Mouse (Mus musculus): Measurements from ENCODE around the gene Dio2.

Gene Dio2

DNA sequence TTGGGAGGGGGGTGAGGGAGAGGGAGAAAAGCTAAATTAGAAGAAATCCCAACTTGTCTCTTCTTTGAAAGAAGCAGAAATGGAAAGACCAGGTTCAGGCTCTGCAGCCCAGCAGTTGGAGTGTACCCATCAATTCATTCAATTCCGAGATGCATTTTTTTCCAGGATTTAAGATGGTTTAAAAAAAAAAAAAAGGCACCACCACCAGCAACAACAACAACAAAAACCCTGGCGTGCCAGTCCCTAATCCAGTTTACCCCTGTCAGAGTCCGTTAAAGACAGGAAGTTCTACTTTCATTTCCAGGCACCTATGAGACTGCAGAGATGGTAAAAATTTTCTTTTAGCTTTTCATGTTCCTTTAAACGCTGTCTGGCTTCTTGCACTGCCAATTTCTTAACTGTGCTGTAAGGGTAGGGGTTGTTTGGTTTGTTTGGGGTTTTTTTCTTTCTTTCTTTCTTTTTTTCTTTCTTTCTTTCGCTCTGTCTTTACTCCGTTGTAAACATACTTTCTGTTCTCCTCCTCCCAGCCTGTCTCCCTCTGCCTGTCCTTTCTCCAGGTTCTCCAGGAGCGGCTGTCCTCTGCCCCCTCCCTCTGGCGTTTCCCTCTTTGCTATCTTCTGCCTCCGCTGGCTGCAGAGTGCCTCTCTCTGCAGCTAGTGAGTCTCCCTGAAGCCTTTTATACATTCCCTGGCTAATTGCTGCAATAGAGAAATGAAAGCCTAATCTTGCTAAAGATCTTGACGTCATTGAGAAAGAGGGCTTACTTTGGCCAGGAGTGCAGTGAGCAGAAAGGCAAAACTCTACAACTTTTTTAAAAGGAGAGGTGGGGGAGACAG lies at the start of gene Dio2:
Gene Dio2 (minus strand): TSS at position 51 of the 836 bp plus-strand sequence.
- DNase-seq (ENCODE audit: low spot score in 2 of 2): peak in 1 of 2 experiments; percentile 20

DNA sequence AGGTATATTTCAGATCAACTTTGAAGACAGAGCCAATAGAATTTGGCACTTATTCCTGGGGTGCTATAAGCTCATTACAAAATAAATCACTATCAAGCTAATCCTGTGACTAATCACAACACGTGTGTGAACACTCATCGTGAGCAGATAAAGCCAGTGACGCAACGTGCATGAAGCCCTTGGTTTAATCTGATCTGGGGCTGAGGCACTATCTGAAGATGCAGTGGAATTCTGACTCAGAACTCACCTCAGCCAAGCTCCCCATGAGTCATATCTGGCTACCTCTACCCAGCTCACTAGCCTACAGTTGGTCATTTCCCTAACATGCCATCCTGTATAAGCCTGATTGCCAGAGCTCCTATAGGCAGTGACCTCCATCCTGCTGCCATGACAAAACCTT lies 43.2 kb upstream of the Dio2 start:
- DNase-seq (ENCODE audit: low spot score in 2 of 2): peak; percentile 2 to 39

DNA sequence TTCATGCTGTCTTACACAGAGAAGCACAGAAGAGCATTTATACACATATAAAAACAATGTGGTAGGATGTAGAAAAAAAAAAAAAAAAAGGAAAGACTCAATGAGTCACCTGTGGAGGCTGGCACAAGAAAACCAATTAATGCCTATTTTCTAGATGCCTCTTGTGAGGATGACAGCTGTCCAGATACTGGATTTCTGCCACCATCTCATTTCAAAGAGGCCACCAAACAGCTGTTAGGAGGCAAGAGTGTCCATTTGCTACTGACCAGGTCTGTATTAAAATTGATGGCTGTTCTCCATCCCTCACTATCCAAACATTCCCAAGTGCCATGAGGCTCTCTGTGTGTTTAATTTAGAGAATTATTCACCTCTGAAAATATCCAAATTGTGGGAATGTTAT lies 6.5 kb upstream of the Dio2 start:
- no peak for DNase-seq (ENCODE audit: low spot score in 2 of 2)

DNA sequence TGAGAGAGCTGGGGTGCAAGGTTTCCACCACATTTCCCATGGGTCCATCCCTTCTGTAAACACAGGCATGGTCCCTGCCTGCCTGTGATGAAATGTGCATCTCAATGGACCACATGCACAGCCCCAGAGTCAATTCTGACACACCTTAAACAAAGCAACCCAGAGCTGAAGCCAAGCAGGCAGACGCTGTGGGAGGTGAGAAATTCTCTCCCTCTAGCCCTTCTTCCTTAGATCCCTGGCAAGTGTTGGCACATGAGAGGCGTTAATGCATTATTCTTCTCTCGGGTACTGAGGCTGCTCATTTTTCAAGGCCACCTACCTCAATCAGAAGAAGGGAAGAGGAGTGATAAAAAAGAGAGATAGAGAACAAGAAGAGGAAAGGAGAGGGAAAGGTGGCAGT lies 5.4 kb upstream of the Dio2 start:
- DNase-seq (ENCODE audit: low spot score in 2 of 2): no peak

DNA sequence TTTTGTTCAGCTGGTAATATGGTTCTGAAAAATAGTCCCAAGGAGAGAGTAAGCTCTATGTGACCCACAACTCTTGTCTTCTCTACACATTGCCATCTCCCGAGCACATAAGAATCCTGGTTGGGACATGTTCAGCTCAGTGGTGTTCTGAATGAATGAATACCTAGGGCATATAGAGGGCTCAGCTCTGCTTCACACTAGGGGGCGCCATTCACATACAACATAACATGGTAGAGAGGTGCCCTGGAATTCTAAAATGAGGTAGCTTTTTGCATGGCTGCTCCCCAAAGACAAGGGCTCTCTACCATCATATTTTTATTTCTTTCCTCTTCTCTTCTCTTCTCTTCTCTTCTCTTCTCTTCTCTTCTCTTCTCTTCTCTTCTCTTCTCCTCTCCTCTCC lies 2.2 kb upstream of the Dio2 start:
- peak; percentile 53 to 59 for DNase-seq (ENCODE audit: low spot score in 2 of 2)

DNA sequence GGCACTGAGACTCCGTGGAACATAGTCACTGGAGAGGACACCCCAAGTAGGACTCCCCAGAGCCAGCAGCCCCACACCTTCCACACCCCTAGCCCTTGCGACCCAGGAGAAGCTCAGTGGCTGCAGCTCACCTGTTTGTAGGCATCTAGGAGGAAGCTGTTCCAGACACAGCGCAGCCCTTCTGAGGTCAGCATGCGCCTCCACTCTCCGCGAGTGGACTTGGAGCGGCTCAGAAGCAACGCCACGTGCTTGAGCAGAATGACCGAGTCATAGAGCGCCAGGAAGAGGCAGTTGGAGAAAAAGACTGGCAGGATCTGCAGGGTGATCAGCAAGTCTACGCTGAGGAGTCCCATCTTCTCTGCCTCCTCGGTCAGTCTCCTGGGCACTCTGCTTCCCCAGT lies 306 bp downstream of the Dio2 start:
- DNase-seq (ENCODE audit: low spot score in 2 of 2): peak in 1 of 2 experiments; percentile 37

DNA sequence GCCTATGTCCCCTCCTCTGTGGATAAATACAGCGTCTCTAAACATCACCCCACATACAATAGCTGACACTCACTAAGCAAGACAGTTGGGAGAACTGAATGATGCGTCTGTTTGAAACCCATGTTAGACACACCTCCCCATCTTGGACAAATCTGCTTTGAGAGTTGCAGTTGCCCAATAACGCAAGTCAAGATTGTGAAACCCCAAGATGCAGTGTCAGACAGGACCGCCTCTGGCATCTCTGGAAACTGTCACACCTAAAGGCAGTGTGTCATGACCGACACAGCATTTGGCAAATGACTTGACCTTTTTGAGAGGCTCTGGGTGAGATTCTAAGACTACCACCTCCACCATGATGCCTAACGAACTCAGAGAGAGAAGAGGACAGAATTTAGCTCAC lies 2.8 kb downstream of the Dio2 start:
- no peak for DNase-seq (ENCODE audit: low spot score in 2 of 2)

DNA sequence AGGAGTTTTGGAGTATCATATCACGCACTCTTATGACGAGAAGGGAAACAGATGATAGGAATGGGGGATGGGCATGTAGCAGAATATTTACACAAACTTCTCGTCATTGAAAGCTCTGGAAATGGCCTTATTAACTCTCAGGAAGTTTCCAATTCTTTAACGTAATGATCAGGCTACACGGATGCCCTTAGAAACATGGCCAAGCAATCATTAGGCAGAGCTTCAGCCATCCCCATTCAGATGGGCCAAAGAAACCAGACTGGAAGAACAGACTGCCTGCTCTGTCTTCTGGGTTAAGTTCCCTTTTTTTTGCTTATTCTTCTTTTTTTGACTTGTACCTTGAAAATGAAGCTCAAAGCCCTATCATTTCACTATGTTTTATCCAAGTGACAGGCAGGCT lies 3.7 kb downstream of the Dio2 start:
- DNase-seq (ENCODE audit: low spot score in 2 of 2): no peak

DNA sequence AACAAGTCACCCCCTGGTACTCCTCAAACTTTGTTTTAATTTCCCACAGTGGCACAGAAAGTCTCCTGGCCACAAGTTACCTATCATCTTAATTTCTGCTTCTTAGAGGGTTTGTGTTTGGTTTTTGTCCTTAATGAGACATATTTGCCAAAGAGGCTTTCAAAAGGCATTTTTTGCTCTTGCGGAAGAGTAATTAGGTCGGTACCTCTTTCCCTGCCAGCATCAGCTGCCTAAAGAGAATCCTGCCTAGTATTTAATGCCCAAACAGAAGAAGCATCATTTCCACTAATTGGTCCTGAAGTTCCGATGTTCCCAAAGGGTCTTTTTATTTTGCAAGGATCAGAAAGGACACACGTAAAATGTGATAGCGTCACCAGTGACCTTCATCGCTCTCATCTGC lies 4.5 kb downstream of the Dio2 start:
- DNase-seq (ENCODE audit: low spot score in 2 of 2): no peak

DNA sequence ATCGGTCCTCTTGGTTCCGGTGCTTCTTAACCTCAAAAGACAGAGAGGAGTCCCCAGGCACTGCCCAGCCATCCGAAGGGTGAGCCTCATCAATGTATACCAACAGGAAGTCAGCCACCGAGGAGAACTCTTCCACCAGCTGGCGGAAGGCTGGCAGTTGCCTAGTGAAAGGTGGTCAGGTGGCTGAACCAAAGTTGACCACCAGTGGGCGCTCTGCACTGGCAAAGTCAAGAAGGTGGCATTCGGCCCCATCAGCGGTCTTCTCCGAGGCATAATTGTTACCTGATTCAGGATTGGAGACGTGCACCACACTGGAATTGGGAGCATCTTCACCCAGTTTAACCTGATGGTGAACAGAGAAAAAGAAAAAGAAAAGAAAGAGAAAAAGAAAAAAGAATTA lies 8.6 kb downstream of the Dio2 start:
- DNase-seq (ENCODE audit: low spot score in 2 of 2): peak in 1 of 2 experiments; percentile 23

DNA sequence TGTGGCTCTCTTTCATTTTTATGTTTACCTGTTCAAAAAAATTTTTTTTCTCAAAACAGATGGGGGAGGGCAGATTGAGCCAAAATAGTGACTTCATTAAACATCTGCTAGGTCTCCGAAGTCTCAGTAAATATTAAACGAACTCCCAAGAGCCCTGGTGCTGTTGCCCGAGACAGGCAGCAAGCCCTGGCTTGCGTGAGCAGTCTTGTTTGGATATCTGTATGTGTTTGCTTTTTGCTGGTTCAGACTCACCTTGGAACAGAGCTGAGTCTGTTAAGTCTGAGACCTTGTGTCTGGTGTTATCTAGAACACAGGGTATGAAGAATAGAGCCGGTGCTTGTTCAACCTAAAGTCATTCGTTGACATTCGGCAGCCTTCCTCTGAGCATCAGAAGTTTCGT lies 13.1 kb downstream of the Dio2 start:
- peak in 1 of 2 experiments; percentile 51 for DNase-seq (ENCODE audit: low spot score in 2 of 2)

DNA sequence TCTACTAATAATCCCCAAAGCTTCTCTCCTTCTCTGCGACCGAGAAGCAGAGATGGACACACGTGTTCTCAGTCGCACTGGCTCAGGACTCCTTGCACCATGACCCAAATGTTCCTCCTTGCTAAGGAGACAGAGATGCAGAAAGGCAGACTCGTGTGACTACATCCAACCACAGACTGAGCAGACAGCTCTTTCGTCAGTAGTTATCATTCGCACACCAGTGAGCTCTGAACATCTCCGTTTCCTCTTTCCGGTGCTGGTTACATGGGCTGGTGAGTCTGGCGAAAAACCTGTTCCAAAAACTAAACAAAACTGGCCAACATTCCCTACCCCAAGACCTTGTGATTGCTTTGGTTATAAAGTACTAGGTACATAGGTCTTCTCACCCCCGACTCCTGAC lies 13.6 kb downstream of the Dio2 start:
- peak in 1 of 2 experiments; percentile 11 for DNase-seq (ENCODE audit: low spot score in 2 of 2)

DNA sequence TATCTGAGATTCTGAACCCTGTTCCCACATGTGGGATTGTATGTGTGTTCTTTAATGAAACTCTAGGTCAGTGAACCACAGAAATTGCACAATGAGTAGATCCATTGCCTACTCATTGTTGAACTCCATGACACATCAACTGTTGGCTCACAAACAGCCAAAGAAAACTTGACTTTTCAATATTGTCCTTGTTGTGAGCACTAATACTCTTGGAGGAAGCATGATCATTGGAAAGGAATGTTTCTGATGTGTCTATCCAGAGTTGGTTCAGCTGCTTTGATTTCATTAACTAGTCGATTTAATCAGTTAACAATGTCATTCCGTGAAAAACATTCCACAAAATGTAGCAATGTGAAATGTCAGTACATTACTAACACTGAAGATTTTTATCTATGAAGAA lies 44.1 kb downstream of the Dio2 start:
- no peak for DNase-seq (ENCODE audit: low spot score in 2 of 2)
